Mouse (Mus musculus) lung, postnatal 4 days (tissue): ENCODE measurements around the gene Bcl11a.

Experiments
- DNase-seq, 2 experiments: peaks; one replicate each; pipeline ENCODE4 v3.0.0; 2021

Bcl11a gene

GRCm38 (mm10) chr11:24132853-24133252 is 55.0 kb downstream of the Bcl11a start:
- no peak for DNase-seq

GRCm38 (mm10) chr11:24133484-24133883 is 55.6 kb downstream of the Bcl11a start:
- no peak for DNase-seq

GRCm38 (mm10) chr11:24133928-24134327 is 56.1 kb downstream of the Bcl11a start:
- no peak for DNase-seq

- DNase-seq: no peak
These were observed 57.4 kb downstream of the Bcl11a start for GRCm38 (mm10) chr11:24135244-24135643.

GRCm38 (mm10) chr11:24136084-24136785 is 58.4 kb downstream of the Bcl11a start:
- DNase-seq: no peak

GRCm38 (mm10) chr11:24137891-24138290 is 60.0 kb downstream of the Bcl11a start:
- no peak for DNase-seq

GRCm38 (mm10) chr11:24138600-24139375 is 60.9 kb downstream of the Bcl11a start:
- DNase-seq: no peak

- DNase-seq: no peak
These were observed 61.6 kb downstream of the Bcl11a start for GRCm38 (mm10) chr11:24139432-24139831.

GRCm38 (mm10) chr11:24139952-24140351 is 62.1 kb downstream of the Bcl11a start:
- DNase-seq: no peak

- DNase-seq: no peak
These were observed 63.1 kb downstream of the Bcl11a start for GRCm38 (mm10) chr11:24140948-24141347.

GRCm38 (mm10) chr11:24141479-24142251 is 63.8 kb downstream of the Bcl11a start:
- no peak for DNase-seq

GRCm38 (mm10) chr11:24142316-24142715 is 64.5 kb downstream of the Bcl11a start:
- DNase-seq: no peak

GRCm38 (mm10) chr11:24144159-24144946 is 66.5 kb downstream of the Bcl11a start:
- DNase-seq: no peak

GRCm38 (mm10) chr11:24146034-24146433 is 68.2 kb downstream of the Bcl11a start:
- DNase-seq: no peak

- no peak for DNase-seq
These were observed 68.6 kb downstream of the Bcl11a start for GRCm38 (mm10) chr11:24146437-24146836.

GRCm38 (mm10) chr11:24147698-24148097 is 69.8 kb downstream of the Bcl11a start:
- DNase-seq: no peak

- no peak for DNase-seq
These were observed 70.7 kb downstream of the Bcl11a start for GRCm38 (mm10) chr11:24148545-24148944.

- DNase-seq: no peak
These were observed 71.8 kb downstream of the Bcl11a start for GRCm38 (mm10) chr11:24149462-24150220.

- DNase-seq: no peak
These were observed 74.4 kb downstream of the Bcl11a start for GRCm38 (mm10) chr11:24152076-24152784.

- no peak for DNase-seq
These were observed 75.2 kb downstream of the Bcl11a start for GRCm38 (mm10) chr11:24153049-24153448.

GRCm38 (mm10) chr11:24158026-24158425 is 80.2 kb downstream of the Bcl11a start:
- DNase-seq: no peak
